Mouse (Mus musculus): ENCODE measurements around the gene Gprin2. TPM values are rescaled to one million over a fixed set of nuclear protein-coding genes. Genes with fewer than 3 reads are reported as not detected.
A peak's percentile ranks its signal among the peaks of the same experiment; 100 is the strongest.

The Gprin2 gene
- polyA plus RNA-seq, 1 experiment from 2014 or later, result 4.8 TPM

DNA sequence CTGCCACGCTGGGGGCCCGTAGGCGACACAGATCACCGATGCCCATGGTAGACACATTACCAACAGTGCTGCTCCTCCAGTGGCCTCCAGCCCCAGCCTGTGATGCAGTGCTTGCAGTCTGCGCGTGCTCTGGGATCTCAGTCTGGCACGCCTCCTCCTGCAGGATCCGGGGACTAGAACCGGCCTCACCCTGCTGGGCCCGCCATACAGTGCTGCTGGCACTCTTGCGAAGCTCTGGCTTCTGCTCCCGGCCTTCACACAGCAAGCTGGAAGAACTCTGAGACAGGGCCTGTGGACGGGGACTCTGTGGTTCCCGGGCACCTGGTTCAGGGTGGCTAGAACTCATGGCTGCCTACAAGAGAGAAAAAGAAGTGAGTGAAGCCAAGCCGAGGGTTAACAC, 6.0 kb downstream of the Gprin2 start:
- no peak for ATAC-seq (ENCODE audit: low FRiP score)
- H3K36me3 ChIP-seq, result peaks cover 32% of the 10 kb centered on the region
- H3K27me3 ChIP-seq, result no peaks in the 10 kb centered on the region
- no peak overlapping the region for H3K9ac ChIP-seq
- no peaks in the 10 kb centered on the region for H3K9me3 ChIP-seq
- H3K4me2 ChIP-seq, result no peak overlapping the region
- no peak overlapping the region for H3K27ac ChIP-seq
- WGBS, result 92% methylated on average over 15 of the region's 15 CpGs
- peaks cover 23% of the 10 kb centered on the region for H3K4me1 ChIP-seq (replicated peaks)
- H3K4me3 ChIP-seq, result no peak overlapping the region

DNA sequence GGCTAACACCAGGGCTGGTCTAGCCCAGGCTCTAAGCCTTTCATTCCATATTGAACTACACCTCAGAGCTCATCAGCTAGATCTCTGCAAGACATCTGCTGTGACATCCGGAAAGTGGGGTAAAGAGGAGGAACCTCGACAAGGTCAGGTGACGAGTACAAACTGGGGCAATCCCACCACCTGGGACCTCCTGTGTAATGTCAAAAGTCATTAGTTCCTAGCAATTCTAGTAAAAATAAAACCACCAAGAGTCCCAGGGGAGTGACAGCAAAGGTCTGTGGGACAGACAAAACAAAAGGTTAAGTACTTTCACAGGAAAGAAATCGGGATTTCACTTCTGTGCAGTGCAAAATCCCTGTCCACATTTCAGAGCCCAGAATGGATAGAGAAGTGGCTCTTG, 7.6 kb downstream of the Gprin2 start:
- WGBS, result 77% methylated on average over 4 of the region's 4 CpGs
- no peak overlapping the region for H3K9ac ChIP-seq
- no peak for ATAC-seq (ENCODE audit: low FRiP score)
- H3K4me3 ChIP-seq, result no peak overlapping the region
- H3K27ac ChIP-seq, result no peak overlapping the region
- H3K36me3 ChIP-seq, result peaks cover 36% of the 10 kb centered on the region
- H3K27me3 ChIP-seq, result no peaks in the 10 kb centered on the region
- no peak overlapping the region for H3K4me2 ChIP-seq
- no peaks in the 10 kb centered on the region for H3K9me3 ChIP-seq
- peaks cover 9% of the 10 kb centered on the region; the same call in 1 of the 2 replicates for H3K4me1 ChIP-seq (replicated peaks)

DNA sequence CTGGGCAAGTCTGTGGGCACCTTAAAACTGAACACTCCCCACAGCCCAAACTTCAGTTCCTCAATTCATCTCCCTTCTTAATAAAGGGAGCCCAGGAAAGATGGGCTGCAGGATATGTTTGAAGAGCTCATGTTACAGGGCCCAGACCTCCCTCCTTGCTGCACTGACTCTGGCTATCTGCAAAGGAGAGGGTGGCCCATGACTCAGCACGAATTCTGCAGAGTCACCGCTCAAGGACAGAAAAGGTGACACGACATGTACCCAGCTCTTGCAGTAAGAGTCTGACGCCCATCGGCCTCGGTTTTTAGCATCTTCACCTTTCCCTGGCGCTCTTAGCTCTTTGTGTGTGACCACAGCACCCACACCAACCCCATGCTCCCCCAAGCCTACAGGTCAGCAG, 11.1 kb downstream of the Gprin2 start:
- Histone ChIP-seq H3K27ac (no peak overlapping the region), H3K27me3 (no peaks in the 10 kb centered on the region), H3K9ac (no peak overlapping the region), H3K36me3 (peaks cover 40% of the 10 kb centered on the region), H3K9me3 (no peaks in the 10 kb centered on the region), H3K4me2 (no peak overlapping the region), H3K4me1 (replicated peaks) (no peaks in the 10 kb centered on the region), H3K4me3 (no peak overlapping the region)
- WGBS, result 80% methylated on average over 7 of the region's 7 CpGs
- no peak for ATAC-seq (ENCODE audit: low FRiP score)

DNA sequence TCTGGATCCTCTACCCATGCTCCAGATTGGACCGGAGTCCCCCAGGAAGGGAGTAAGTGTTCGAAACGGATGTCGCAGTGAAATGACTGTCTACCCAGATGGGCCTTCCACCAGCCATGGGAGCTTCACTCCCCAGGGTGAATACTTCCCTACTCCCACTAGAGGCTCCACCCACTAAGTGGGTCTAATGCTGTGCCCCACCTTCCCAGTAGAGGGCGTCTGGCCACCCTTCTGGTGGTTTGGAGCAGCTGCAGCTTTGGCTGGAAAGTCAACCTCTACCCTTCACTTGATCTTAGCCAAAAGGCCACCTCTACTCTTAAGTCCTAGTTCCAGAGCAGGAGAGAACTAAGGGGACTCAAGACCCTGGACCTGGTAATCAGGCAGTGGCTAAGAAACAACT, 12.8 kb downstream of the Gprin2 start:
- no peak overlapping the region for H3K27ac ChIP-seq
- no peaks in the 10 kb centered on the region for H3K9me3 ChIP-seq
- no peak overlapping the region for H3K4me3 ChIP-seq
- peaks cover 23% of the 10 kb centered on the region; the same call in 1 of the 2 replicates for H3K36me3 ChIP-seq
- no peak overlapping the region for H3K4me2 ChIP-seq
- ATAC-seq (ENCODE audit: low FRiP score), result no peak
- H3K27me3 ChIP-seq, result no peaks in the 10 kb centered on the region
- no peaks in the 10 kb centered on the region for H3K4me1 ChIP-seq (replicated peaks)
- no peak overlapping the region for H3K9ac ChIP-seq
- WGBS, result 72% methylated on average over 5 of the region's 5 CpGs

DNA sequence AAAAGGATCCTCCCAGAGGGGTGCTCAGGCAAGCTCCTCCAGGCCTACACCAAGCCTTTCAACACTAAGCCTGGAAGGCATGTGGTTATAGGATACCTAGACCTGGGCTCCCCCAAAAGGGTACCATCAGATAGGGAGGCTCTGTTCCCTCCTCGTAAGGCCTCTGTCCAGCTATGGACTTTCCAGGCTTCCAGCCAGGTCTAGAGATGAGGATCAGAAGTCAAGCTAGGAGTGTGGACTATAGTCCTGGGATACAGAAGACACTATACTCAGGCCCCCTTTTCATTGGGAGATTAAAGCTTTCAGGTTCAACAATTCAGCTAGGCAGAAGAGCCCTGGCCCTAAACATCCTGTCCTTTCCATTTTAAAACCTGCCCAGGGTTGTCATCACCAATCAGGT, 18.4 kb downstream of the Gprin2 start:
- no peaks in the 10 kb centered on the region for H3K4me1 ChIP-seq (replicated peaks)
- no peak overlapping the region for H3K9ac ChIP-seq
- peaks cover 5% of the 10 kb centered on the region; the same call in 1 of the 2 replicates for H3K36me3 ChIP-seq
- no peak overlapping the region for H3K27ac ChIP-seq
- no peak overlapping the region for H3K4me3 ChIP-seq
- H3K27me3 ChIP-seq, result no peaks in the 10 kb centered on the region
- H3K9me3 ChIP-seq, result peaks cover 9% of the 10 kb centered on the region; the same call in 1 of the 2 replicates
- WGBS, result 87% methylated on average over 1 of the region's 1 CpGs
- H3K4me2 ChIP-seq, result no peak overlapping the region
- no peak for ATAC-seq (ENCODE audit: low FRiP score)

DNA sequence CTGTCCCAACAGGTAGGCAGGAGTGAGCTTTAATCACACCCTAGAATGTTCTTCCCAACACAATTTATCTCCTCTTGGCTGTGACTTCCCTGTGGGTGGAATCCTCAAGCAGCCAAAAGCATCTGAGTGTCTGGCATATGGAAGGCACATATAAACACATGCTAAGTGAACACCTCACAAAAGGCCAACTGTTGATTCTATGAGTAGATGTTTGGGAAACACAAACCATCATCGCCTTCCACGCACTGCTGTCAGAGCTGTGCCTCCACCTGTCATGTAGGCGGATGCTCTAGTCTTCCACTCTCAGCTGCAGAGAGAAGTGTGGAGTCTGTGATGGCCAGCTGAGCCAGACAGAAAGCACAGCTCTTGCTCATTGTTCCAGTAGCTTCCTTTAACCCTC, 22.1 kb downstream of the Gprin2 start:
- 94% methylated on average over 3 of the region's 3 CpGs for WGBS
- Histone ChIP-seq H3K27me3 (no peaks in the 10 kb centered on the region), H3K27ac (no peak overlapping the region), H3K9me3 (peaks cover 9% of the 10 kb centered on the region; the same call in 1 of the 2 replicates), H3K4me3 (no peak overlapping the region), H3K36me3 (peaks cover 4% of the 10 kb centered on the region; the same call in 1 of the 2 replicates), H3K4me2 (no peak overlapping the region), H3K9ac (no peak overlapping the region), H3K4me1 (replicated peaks) (no peaks in the 10 kb centered on the region)
- no peak for ATAC-seq (ENCODE audit: low FRiP score)

DNA sequence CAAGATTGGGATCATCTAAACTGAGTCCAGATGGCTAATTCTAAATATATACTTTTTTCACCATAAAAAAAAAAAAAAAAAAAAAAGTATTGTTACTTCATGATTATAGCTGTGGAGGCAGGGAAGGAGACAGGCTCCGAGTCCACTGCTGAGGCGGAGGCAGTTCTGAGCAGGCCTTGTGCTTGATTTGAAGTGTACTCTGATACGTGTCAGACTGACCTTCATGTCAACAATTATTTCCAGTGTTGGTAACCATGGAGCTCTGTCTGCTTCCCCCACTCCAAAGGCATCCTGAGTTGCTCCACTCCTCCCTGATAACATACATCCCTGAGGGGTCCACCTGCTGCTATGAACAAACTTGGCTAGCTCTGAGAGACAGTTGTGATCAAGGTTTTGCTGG, 30.3 kb downstream of the Gprin2 start:
- WGBS, result 91% methylated on average over 3 of the region's 3 CpGs
- H3K9ac ChIP-seq, result no peak overlapping the region
- ATAC-seq (ENCODE audit: low FRiP score), result no peak
- H3K27ac ChIP-seq, result no peak overlapping the region
- no peak overlapping the region for H3K4me3 ChIP-seq
- H3K36me3 ChIP-seq, result no peaks in the 10 kb centered on the region
- no peaks in the 10 kb centered on the region for H3K27me3 ChIP-seq
- H3K9me3 ChIP-seq, result no peaks in the 10 kb centered on the region
- H3K4me1 ChIP-seq (replicated peaks), result no peaks in the 10 kb centered on the region
- H3K4me2 ChIP-seq, result no peak overlapping the region

DNA sequence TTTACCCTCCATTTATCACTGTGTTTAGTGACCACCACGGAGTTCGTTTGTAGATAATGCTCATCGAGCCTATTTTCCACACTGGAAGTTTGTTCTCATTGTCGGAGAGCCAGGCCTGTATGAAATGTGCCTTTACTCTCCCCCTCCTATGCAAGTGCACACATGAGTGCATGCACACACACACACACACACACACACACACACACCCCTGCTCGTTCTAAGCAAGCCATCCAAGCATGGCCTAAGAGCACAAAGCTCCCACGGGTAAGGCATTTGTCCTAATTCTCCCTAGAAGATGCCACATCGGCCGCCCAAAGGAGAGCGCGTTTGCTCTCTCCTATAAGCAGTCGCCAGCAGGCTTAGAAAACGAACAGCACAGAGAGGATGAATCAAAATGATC, 45.7 kb downstream of the Gprin2 start:
- Histone ChIP-seq H3K4me3 (no peak overlapping the region), H3K9ac (no peak overlapping the region), H3K36me3 (no peaks in the 10 kb centered on the region), H3K27me3 (0 out of 2 replicates have a peak, but pooled peaks cover 7% of the 10 kb centered on the region), H3K27ac (no peak overlapping the region), H3K9me3 (no peaks in the 10 kb centered on the region), H3K4me1 (replicated peaks) (peaks cover 10% of the 10 kb centered on the region), H3K4me2 (no peak overlapping the region)
- 56% methylated on average over 12 of the region's 12 CpGs for WGBS
- ATAC-seq (ENCODE audit: low FRiP score), result no peak

DNA sequence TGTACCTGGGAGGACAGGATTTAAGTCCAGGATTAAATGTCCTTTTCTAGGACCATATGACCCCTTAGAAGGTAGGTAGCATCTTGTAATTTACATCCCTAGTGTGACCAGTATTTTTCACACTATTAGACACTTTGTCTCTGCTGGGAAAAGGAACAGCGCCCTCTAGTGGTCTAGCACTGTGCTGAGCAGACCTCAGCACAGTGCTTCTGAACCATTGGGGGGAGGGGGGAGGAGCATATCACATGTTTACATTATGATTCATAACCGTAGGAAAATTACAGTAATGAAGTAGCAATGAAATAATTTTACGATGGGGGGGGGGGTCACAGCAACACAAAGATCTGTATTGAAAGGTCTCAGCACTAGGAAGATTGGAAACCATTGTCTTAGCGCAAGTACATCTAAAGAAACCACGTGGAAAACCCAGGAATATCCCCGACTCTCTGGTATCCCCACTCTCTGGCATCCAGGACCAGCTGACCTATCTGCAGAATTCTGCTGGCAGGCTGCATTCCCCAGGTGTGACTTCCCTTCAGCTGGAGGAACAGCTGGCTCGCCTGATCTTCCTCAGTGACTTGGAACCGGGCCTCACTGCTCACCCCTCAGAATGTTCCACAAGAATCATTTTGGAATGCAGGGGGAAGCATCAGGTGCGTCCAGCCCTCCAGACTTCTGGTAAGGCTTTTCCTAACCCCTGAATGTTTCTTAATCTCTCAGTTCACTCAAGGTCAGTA, 46.7 kb downstream of the Gprin2 start:
- Histone ChIP-seq H3K36me3 (no peaks in the 10 kb centered on the region), H3K27me3 (0 out of 2 replicates have a peak, but pooled peaks cover 7% of the 10 kb centered on the region), H3K4me1 (replicated peaks) (peaks cover 10% of the 10 kb centered on the region), H3K27ac (no peak overlapping the region), H3K9me3 (no peaks in the 10 kb centered on the region), H3K4me3 (no peak overlapping the region), H3K4me2 (no peak overlapping the region), H3K9ac (no peak overlapping the region)
- ATAC-seq (ENCODE audit: low FRiP score), result peak; percentile 83; the same call in 1 of the 2 replicates
- whole genome bisulfite sequencing, result 60% methylated on average over 9 of the region's 9 CpGs

DNA sequence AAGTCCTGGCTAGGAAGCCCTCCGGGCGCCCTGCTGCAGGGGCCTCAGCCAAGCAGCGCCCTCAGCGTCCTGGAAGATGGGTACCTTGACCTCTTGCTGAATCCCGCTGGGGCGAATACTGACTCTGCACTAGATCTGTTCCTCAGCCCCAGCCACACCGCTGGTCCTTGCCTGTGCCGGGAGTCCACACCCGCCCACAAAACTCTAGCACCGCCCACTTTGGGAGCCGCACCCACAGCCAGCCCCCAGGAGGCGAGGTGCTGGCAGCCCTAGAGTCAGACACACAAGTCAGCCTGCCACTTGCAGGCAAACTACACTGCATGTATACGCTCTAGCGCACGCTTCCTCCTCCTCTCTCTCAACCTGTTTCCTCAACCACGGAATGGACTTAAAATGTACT, 49.1 kb downstream of the Gprin2 start, which contains the start of gene Npy4r:
TSS of gene Npy4r (minus strand) at position 148 of the 400 bp plus-strand sequence.
- Histone ChIP-seq H3K9ac (no peak within 1 kb of the TSS), H3K4me1 (replicated peaks) (peaks cover 10% of the 10 kb centered on the region), H3K4me3 (no peak within 1 kb of the TSS), H3K36me3 (no peaks in the 10 kb centered on the region), H3K27me3 (0 out of 2 replicates have a peak, but pooled peaks cover 7% of the 10 kb centered on the region), H3K9me3 (no peaks in the 10 kb centered on the region), H3K27ac (no peak within 1 kb of the TSS), H3K4me2 (0 out of 2 replicates have a peak within 1 kb of the TSS, but pooled peaks have one; percentile 13)
- no peak for ATAC-seq (ENCODE audit: low FRiP score)
- WGBS, result 21% methylated on average over 16 of the region's 16 CpGs

DNA sequence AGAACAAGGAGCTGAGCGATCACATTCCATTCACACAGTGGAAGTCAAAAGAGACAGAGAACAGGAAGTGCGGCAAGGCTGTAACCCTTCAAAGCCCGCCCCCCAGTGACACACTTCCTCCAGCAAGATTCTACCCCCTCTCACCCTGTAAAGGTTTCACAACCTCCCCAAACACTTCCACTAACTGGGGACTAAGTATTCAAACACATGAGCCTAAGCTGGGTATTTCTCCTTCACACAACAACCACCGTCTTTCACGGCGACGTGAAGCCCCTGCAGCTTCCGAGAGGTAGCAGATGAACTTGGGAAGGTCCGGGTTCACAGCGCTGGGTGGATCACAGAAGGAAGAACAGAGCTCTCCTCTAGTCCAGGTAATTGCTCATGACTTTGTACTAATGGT, 58.5 kb downstream of the Gprin2 start:
- Histone ChIP-seq H3K9me3 (no peaks in the 10 kb centered on the region), H3K9ac (no peak overlapping the region), H3K27me3 (no peaks in the 10 kb centered on the region), H3K4me2 (no peak overlapping the region), H3K36me3 (no peaks in the 10 kb centered on the region), H3K4me3 (no peak overlapping the region), H3K27ac (no peak overlapping the region), H3K4me1 (replicated peaks) (no peaks in the 10 kb centered on the region)
- ATAC-seq (ENCODE audit: low FRiP score), result no peak
- 93% methylated on average over 10 of the region's 10 CpGs for WGBS

DNA sequence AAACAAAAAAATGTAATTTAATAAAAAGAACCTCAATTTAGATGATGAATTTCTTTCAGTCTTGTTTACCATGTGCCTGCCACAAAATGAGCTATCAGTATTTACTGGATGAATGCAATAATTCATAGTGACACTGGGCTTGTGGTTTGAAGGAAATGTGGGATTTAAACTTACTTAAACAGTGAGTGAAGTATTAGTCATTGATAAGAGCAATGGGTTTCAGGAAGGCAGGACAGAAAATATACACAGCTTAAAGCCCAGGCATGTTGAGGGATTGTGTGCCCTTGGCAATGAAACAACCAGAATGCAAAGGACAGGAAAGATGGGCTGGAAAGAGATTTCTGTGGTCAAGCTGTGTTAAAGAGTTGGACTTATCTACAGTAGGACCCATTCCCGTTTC, 59.1 kb downstream of the Gprin2 start:
- Histone ChIP-seq H3K27me3 (no peaks in the 10 kb centered on the region), H3K36me3 (no peaks in the 10 kb centered on the region), H3K27ac (no peak overlapping the region), H3K4me3 (no peak overlapping the region), H3K4me2 (no peak overlapping the region), H3K9me3 (no peaks in the 10 kb centered on the region), H3K9ac (no peak overlapping the region), H3K4me1 (replicated peaks) (no peaks in the 10 kb centered on the region)
- no peak for ATAC-seq (ENCODE audit: low FRiP score)
- 83% methylated on average over 1 of the region's 1 CpGs for WGBS

All from hindbrain, embryonic 13.5 days (tissue).